Mouse (Mus musculus) thymus, postnatal 10 days (tissue): ENCODE measurements around the gene Il18rap.

Experiments used
- DNase-seq, 2 experiments: peaks; one replicate each; pipeline ENCODE4 v3.0.0; 2021; ENCODE audit warnings: low spot score in 2 of 2

The Il18rap gene

DNA sequence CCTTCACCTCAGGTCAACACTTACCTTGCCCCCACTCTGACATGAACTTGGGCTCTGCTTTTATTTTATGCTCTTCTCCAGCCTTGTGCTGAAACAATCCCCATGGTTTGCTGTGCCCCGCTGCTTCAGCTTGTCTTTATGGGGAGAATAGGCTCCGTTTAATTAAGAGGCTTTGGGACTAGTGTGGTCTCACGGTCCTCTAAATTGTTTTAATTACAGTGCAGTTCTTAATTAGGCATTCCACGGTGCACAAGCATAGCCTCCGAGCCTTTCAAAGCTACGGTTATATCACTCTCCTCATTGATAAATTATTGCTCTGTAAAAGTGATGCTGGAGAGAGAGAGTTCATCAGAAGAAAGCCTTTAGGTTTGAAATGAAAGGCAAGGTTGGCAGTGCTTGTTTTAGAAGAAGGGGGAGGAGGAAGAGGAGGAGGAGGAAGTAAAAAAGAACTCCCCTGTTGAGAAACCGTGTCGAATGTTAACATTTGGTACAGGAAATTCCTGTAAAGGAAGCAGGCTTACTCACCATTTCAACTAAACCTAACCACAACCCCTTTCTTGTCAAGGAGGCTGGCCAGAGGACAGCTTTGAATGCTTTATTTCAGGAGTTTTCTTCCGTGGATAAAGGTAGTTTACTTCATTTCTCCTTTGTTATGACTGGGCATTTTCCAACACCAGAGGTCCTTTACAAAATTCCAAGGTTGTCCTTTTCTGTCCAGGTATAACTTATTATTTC is at the start of gene Il18rap:
Gene Il18rap, plus strand, starts transcription at position 512 of the 735 bp plus-strand sequence.
- no peak for DNase-seq

DNA sequence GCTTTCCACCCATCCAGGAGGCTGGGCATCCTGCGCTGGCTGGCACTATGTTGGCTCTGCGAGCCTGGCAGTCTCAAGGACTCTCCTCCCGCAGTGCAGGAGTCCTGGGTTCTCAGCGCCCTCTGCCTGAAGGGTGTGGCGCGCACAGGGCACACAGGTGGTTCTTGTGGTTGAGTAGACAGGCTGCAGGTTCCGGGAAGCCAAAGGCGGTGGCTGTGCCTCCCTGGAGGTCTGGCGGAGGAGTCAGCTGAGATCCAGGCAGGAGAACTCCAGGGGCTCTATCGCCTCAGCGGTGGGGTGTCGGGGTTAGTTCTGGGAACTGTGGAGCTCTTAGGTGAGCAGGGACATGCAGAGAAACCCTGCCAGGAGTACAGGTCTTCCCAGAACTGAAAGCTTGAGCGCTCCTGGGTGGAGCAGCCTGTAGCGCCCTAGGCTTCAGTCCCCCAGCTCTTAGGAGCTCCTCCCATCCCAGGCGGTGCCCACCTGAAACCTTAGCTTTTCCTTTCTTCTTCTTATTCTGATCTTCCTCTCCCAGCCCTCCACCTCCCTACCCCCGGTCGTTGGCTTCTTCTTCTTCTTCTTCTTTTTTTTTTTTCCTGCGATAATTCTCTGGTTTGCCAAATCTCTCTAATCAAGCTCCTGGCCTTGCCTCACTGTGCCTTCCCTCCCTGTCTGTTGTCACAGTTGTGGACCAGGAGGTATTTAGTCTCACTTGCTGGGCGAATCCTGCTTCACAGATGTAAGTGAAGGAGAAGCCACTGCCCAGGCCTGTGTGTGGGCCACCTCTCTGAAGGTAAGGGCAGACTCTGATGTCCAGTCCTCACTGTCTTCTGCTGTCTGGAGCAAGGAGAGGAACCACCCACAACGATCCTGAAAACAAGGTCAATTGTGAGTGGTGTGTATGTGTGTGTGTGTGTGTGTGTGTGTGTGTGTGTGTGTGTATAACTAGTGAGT is 49.4 kb upstream of the Il18rap start, which contains the start of gene Il18r1:
Gene Il18r1, plus strand, starts transcription at position 76 of the 954 bp plus-strand sequence.
- peak; percentile 55 to 67 for DNase-seq

DNA sequence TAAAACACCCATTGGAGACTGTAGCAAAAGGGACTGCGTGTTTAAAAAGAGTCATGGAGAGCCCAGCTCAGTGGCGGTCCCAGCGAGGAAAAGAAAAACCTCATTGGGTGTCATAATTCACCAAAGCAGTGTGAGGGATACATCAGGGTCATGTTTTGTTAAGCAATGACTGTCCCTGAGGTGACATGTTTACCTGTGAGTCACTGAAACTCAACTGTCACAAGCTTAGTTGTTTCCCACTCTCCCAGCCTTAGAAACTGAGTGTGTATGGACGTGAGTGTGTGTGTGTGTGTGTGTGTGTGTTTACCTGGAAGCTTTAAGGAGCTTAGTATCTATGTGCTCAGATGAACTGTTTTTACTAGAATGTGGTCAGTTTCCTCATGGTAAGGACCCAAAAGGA is 47.9 kb upstream of the Il18rap start:
- DNase-seq: no peak

DNA sequence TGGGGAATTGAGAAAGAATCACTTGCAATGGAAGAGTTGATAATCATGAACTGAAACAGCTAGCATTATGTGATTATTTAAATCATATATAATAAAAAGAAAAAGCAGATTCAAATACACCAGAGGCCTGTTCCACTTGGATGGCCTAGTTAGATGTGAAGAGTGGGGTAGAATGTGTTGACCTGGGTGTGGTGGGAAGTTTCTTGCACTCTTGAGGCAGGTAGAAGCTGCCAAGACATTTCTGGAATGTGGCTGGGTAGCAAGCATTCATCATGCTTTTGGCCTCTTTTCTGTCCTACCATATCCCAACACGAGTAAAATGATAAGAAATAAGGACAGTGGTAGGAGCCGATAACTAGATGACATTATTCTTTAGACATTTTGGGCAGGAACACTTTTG is 46.4 kb upstream of the Il18rap start:
- no peak for DNase-seq

DNA sequence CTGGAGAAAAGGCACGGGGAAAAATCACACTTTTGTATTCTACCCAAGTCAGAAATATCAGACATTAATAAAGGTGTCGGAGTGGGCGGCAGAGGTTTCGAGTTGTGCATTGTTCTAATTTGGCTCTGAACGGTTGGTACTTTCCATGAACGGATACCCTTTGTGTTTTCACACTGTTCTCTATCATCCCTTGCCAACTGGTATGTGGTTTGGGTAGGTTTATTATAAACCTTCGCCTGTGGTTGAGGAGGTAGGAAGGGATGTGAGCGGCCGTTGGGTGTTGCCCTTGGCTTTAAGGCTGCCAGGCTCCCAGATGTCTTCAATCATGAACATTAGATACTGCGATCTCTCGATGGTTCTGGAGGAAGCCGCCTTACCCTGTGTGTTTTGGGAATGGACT is 45.3 kb upstream of the Il18rap start:
- no peak for DNase-seq

DNA sequence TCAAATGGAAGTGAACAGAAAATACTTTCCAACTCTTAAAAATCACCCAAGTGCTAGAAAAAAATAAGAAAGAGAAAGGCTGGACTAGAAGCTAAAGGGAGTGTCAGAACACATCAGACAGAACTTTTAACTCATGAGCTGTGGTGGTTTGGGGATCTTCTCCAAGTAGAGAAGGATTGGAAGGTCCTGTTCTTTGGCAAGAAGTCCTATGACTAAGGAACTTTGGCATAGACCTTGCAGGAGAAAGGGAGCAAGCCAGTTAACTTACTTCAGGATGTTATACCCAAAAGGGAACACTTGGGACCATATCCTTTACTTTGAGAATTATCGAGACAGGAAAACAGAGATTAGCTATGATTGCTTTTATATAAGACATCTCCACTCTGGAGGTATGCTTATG is 42.8 kb upstream of the Il18rap start:
- no peak for DNase-seq

DNA sequence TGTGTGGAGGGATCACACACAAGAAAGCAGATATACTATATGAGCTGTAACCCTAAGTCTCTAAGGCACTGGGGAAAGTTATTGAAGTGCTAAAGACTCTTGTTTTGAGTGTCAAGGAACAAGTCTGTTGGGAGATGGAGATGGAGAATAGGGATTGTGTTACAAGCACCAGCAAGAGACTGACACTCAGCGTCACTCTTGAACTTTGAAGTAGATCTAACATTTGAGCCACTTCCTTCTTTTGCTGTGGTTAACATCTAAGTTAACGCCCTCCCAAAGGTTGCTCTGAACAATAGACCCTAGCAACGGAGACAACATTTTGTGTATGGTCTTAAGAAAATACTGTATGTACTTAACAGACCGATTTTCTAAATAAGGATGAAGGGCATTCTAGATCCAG is 41.5 kb upstream of the Il18rap start:
- DNase-seq: no peak

GRCm38 (mm10) chr1:40474336-40474735 is 40.8 kb upstream of the Il18rap start:
- DNase-seq: no peak

DNA sequence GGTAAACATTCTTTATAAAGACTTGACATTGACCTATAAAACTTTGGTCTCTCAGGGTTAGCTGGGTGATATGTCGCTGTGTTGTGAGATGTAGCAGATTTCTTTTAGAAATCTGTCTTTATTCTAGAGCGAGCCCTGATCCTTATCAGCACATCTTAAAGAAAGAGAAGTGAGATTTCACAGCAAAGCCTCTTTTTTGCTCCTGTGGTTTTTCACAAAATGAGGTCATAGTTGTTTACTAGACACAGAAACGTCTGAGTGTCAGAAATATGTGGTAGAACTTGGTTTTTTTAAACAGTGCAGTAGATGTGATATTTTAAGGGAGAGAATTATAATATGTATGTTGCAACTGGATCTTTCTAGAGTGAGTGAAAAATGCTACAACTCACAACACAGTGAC is 39.5 kb upstream of the Il18rap start:
- DNase-seq: peak in 1 of 2 experiments; percentile 26

GRCm38 (mm10) chr1:40476756-40477155 is 38.4 kb upstream of the Il18rap start:
- no peak for DNase-seq

GRCm38 (mm10) chr1:40479505-40479923 is 35.6 kb upstream of the Il18rap start:
- peak in 1 of 2 experiments; percentile 28 for DNase-seq

GRCm38 (mm10) chr1:40494594-40494993 is 20.6 kb upstream of the Il18rap start:
- no peak for DNase-seq

DNA sequence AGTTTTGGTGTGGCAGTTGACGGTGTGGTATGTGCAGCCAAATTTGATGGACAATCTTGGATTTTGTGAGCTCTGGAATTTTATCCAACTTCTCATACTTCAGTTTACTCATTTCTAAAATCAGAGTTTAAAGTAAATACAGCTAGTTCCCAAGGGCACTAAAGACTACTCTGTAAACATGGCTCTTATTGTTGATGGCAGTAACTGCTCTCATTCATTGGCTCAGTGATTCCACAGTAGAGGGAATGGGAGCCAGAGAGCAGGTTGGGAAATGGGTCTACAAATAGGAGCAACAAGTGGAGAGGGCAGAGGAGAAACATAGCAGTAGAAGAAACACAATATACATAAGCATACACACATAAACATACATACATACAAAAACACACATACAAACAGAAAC is 15.5 kb upstream of the Il18rap start:
- no peak for DNase-seq

DNA sequence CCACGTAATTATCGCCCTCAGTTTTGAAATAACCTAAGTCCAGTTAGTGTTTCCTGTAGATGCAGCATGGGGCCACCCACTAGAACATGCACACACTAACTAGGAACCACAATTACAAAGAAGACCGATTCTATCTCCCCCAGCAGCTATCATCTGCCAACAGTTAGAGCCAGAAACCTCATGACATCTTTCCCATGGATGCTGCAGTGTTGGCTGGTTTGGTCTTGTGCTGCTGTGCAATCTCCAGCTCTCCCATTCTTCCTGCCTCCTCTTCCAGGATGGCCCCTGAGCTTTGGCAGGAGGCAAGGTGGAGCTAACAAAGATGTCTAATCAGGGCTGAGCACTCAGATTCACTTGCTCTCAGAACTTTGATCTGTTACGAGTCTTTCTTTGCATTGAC is 14.0 kb upstream of the Il18rap start:
- DNase-seq: no peak

DNA sequence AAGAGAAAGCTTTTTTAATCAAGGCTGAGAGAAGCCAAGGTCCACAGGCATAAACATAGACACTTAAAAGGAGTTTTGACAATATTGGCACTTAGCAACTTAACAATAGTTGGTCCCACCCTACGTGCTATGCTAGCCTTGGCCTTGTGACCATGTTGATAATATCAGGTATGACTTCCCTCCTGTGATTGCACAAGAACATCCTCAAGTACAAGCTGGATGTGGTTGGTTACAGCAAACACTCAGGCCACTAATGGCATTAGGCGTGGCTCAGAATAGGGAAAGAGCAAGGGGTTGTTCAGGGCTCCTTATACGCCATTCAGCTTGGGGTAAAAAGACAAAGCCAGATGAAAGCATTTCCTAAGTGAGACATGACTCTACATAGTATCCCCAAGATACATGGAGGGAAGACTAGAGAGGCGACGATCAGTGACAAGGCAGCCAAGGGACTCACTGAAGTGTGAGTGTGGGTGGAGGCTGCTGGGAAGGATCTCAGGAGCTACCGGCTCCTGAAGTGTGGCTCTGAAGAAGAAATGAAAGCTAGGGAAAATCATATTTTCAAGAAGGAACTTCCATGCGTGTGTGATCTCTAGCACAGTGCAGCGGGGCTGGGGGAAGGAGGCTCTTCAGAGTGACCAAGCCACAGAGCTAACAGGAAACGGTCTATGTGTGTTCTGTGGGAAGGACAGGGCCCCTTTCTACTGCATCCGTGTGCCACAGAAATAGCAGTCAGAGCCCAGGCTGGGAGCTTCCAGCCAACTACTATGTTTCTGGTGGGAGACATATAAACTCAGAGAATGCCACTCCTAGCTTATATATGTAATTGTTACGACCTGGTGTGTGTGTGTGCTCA is 13.4 kb upstream of the Il18rap start:
- DNase-seq: no peak

GRCm38 (mm10) chr1:40504548-40504947 is 10.6 kb upstream of the Il18rap start:
- DNase-seq: no peak

DNA sequence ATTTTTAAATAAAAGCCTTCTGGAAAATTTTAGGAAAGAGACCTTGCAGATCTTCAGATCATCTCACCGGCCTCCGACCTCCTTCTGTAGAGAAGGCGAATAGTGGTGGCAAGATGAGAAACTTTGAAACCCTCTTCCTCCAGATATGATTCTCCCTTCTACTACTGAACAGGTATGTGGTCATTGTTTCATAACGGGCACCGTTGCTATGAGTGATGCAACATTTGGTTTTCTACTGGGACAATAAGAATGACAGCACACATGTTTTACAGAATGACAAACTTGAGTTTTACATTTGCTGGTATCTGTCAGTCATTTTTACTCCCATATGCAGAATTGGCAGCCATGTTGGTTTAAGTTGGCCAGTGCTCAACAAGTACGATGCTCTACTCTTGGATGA is 1.2 kb downstream of the Il18rap start:
- no peak for DNase-seq

GRCm38 (mm10) chr1:40522918-40523317 is 7.8 kb downstream of the Il18rap start:
- DNase-seq: no peak

DNA sequence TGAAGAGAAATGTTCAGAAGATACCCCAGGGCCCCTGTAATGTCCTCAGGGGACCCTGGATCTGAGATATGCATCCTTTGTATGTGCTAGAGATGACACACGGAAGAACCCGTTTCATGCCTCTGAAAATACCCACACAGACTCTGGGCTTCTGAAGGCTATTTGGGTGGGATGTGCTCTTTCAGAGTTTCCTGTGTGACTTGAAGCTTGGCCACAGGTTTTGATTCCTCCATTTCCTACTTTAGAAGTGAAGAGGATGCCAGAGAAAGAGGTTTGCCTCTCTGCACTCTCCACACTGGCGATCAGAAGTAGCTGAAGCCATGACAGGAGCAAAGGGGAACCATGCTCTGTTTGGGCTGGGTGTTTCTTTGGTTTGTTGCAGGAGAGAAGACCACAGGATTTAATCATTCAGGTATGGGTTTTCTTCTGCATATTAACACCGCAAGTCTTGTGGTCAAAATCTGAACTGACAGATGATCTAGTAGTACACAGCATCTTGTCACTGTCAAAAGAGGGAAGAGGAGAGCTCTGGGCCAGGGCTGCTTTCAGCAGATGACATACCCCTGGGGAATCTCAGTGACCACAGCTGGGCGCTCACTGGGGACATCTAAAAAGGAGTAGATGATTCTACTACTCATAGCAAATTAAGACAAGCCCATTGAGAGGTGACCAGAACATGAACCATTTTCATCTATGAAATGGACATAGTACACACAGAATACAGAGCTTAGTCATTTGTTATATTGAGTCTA is 9.0 kb downstream of the Il18rap start:
- DNase-seq: no peak

DNA sequence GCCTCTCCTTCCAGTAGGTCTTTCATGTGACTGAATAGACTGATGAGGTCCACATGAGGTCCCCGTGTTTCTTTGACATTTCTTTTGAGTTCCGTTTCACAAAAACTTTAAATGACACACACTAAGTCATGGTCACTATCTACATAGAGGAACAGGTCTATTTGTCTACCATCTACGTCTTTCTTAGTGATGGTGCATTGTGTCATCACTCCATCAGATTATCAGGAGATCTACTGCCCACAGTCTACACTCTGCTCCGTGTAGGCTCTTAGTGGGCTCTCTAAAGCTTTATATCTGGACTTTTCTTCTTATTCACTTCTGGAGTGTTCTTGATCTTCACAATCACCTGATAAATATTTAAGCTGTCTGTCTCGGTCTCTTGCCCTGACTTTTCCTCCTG is 14.1 kb downstream of the Il18rap start:
- no peak for DNase-seq

- DNase-seq: no peak
These were observed 22.4 kb downstream of the Il18rap start for GRCm38 (mm10) chr1:40537577-40537976.
